Mouse (Mus musculus) E14TG2a.4 (cell line): ENCODE results near the gene Uap1.
"Not testable (repeated sequence)": the region's sequence is repeated elsewhere in the genome, so short reads cannot be mapped to it uniquely, and the experiment has no call there.

Experiments used
- H3K27me3 ChIP-seq: 2 replicates; pipeline ENCODE4 v1.6.1; 2014; ENCODE audit warnings: low read length, control low read depth; ENCODE audit not compliant: insufficient read depth
- H3K36me3 ChIP-seq: 2 replicates; pipeline ENCODE4 v1.6.1; 2014; ENCODE audit warnings: low read length, control low read depth; ENCODE audit not compliant: insufficient read depth
- H3K4me1 ChIP-seq: replicated peaks from 2 replicates; pipeline ENCODE4 v1.6.1; 2014; ENCODE audit warnings: low read depth, low read length, control low read depth
- H3K4me3 ChIP-seq: replicated peaks from 2 replicates; pipeline ENCODE4 v1.5.1; 2014; ENCODE audit warnings: mild to moderate bottlenecking, low read length
- H3K9me3 ChIP-seq: 2 replicates; pipeline ENCODE4 v1.6.1; 2014; ENCODE audit warnings: low read length, control low read depth
- CTCF ChIP-seq: conservative IDR thresholded peaks from 2 replicates; pipeline ENCODE4 v1.5.1; 2014; ENCODE audit warnings: low read length
- NANOG ChIP-seq: IDR thresholded peaks from 2 replicates; pipeline ENCODE4 v1.6.1; 2014; ENCODE audit warnings: borderline replicate concordance, low read length, mixed read lengths
- POU5F1 ChIP-seq: IDR thresholded peaks from 2 replicates; pipeline ENCODE4 v1.6.1; 2014; ENCODE audit warnings: low read length, borderline replicate concordance

Uap1 gene

DNA sequence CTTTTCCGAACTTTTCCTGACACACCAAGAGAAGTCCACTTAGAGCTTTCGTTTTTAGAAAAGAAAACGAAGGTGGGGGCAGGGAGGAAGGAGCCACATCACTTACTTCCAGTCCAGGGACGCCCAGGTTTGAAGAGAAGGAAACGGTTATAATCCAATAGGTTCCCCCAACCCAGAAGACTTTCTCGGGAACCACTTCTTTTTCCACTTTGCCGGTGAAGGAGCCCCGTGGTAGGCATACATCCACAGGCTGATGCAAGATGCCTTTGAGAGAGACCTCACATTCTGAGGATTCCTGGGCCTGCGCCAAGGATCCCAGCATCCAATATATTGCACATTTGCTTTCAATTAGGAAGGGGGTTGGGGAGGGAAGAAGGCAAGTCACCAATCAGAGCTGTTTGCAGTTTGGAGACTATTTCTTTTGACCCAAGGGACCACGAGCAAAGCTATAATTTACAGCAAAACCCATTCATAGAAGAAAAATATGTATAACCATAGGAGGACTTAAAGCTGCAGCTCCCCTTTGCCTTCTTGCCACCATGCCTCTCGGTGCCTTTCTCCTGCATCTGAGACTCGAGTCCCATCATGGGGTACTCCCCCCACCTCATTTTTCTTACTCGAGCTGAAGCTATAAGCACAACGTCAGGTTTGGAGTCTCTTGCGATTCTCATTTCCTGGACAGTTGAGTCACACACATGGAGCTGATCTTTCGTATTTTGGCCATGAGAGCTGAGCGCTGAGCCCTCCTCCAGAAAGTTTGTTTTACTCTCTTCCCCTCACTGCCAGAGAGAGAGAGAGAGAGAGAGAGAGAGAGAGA lies 64.0 kb downstream of the Uap1 start, which contains the start of gene Ddr2:
TSS of gene Ddr2 (minus strand) at position 247 of the 817 bp plus-strand sequence.
- Histone ChIP-seq H3K36me3 (no peaks in the 10 kb centered on the region), H3K4me3 (peak within 1 kb of the TSS; percentile 10; the same call in 1 of the 2 replicates), H3K4me1 (peaks cover 16% of the 10 kb centered on the region), H3K27me3 (peaks cover 21% of the 10 kb centered on the region), H3K9me3 (no peaks in the 10 kb centered on the region)
- TF ChIP-seq NANOG = no peak
- TF ChIP-seq CTCF = no peak
- TF ChIP-seq POU5F1 = no peak

DNA sequence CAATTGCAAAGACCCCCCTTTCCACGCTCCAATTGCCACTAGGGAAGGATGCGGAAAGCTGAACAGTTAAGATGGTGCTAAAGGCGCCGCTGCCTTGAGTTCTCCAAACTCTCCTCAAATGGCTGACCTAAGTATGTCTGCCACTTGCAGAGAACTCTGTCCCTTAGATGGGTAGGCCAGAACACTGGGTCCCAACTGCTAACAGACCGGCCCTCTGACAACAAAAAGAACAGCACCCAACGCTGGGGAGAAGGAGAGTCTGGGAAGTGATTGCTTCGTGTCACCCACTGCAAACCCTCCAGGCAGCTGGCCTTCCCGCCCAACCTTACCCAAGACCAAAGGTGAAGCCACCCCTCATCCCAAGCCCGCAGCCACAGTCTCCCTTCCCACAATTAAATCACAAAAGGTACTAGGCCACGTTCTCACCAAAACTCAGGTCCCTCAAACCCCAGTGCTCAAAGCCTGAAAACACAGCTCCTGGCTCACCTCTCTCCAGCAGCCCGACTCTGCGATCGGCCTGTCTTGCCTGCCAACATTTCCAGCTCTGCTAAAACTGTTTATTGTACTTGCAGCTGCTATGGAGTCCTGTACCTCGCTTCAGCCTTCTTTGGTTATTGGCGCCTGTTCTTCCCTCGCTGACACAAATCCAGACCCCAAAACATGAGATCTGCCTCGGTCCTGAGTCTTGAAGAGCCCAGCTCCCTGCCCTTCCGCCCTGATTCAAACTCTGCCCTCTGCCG lies 64.8 kb downstream of the Uap1 start:
- Histone ChIP-seq H3K4me1 (peaks cover 16% of the 10 kb centered on the region), H3K9me3 (no peaks in the 10 kb centered on the region), H3K4me3 (peak overlapping the region; percentile 10; the same call in 1 of the 2 replicates), H3K36me3 (no peaks in the 10 kb centered on the region), H3K27me3 (peaks cover 18% of the 10 kb centered on the region)
- TF ChIP-seq NANOG (no peak), POU5F1 (no peak), CTCF (no peak)

DNA sequence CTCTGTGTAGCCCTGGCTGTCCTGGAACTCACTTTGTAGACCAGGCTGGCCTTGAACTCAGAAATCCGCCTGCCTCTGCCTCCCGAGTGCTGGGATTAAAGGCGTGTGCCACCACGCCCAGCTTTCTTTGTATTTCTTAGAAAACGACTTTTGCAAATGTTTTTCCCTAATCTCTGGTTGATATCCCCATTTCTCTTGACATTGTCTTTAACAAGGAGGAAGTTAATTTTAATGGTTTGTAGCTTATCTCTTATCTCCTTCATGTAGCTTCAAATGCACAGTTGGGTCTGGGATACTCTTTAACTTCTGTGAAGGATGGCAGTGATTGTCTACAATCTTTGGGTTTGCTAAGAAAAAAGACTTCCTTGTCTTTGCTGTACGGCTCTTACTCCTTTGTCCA lies 71.9 kb downstream of the Uap1 start:
- not testable (repeated sequence) for H3K9me3 ChIP-seq, H3K27me3 ChIP-seq, H3K4me3 ChIP-seq, H3K36me3 ChIP-seq
- peak; percentile 52 for TF ChIP-seq NANOG
- peaks cover 16% of the 10 kb centered on the region for H3K4me1 ChIP-seq
